Mouse (Mus musculus): Measurements from ENCODE around the gene Cytip.
"Not testable (repeated sequence)": the region's sequence is repeated elsewhere in the genome, so short reads cannot be mapped to it uniquely, and the experiment has no call there.

Cytip gene

DNA sequence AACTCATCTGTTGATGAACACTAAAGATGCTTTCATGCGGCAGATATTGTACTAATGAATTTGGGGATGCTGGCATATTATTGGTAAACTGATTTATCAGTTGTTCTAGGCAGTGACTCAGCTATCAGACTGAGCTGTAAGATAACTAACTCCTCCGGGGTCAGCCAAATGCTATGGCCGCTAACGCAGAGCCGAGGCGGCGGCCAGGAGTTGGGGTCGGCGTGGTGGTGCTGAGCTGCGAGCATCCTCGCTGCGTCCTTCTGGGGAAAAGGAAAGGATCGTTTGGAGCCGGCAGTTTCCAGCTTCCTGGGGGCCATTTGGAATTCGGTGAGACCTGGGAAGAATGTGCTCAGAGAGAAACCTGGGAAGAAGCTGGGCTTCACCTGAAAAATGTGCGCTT lies 87.4 kb downstream of the Cytip start:
- not testable (repeated sequence) for DNase-seq (ENCODE audit: low spot score)

DNA sequence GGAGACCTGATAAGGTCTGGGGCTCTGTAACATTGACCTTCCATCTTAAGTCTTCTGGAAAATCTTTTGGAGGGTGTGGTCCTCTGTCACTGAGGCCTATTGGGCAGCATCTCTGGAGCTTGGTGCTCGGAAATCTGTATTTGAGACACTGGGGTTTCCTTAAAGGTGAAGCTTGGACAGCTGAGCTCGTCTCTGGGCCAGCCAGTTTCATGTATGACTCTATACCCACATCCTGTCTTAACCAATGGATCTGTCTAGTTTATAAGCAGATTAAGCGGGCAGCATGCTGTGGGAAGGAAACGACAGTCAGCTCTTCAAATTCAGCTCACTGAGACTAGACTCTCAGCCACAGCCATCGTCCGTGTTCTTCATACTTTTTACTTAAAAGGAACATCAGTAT lies 88.3 kb downstream of the Cytip start:
- DNase-seq (ENCODE audit: low spot score), result no peak

DNA sequence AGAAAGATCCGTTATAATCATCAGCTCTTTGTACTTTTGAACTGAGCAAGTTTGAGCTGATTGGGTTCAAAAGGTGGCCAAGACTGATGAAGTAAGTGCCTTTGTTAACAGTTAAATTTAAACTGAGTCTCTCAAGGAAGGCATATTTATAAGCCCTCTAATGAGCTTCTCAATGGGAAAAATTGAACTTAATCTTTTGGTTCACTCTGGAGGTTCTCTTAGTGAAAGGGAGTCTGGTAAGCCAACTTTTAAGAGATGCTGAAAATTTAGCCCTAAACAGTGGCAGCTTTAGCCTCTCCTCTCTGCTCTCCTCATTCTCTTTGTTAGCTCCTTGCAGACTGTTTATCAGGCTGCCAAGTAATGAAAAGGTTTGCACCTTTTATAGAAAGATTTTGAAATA lies 100.5 kb downstream of the Cytip start:
- DNase-seq (ENCODE audit: low spot score), result no peak

- DNase-seq (ENCODE audit: low spot score), result no peak
Measured at GRCm38 (mm10) chr2:58086420-58086819, 108.9 kb downstream of the Cytip start.

DNA sequence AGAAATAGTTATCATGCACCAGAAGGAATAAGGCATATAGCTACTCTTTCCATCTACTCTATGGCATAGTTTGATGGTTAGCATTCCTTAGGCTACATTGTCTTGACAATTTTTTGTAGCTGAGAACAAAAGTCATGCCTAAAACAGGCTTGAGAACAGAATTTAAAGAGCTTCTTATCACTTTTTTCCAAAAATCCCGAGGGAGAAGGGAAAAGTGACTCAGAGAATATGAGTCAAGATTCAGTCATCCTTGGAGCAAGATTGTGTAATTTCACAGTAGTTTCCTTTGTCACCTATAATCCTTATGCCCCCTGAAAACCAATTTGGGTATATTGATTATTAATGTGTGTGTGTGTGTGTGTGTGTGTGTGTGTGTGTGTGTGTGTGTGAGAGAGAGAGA lies 115.5 kb downstream of the Cytip start:
- DNase-seq (ENCODE audit: low spot score), result peak; percentile 4
